Mouse (Mus musculus): ENCODE measurements around the gene Hoxd4.

Gene Hoxd4

DNA sequence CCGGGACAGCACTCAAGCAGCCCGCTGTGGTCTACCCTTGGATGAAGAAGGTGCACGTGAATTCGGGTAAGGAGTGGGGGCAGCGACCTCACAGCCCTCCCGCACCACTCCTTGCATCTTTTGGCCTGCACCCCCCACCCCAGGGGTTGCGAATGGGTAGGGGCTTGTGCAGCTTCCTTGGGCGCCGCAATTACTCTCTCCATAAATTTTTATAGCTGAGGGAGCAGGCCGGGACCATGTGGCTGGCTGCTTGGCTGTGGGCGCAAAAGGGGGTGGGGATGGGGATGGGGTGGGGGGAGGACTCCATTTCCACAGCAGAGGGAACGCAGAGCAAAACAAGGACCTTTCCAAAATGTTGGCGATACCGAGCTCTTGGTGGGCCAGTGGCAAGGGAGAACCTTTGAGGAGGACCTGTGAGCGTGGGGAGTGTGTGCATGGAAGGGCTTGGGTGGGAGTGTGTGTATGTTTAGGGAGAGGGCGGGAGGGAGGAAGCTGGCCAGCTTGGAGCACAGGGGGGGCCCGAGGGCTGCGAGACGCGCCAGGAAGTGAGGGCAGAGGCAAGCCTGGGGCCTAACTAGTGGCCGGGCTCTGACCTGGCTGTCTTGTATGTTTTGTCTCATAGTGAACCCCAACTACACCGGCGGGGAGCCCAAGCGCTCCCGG, 16.0 kb downstream of the Hoxd4 start:
- DNase-seq (ENCODE audit: low read depth): no peak

- no peak for DNase-seq (ENCODE audit: low read depth)
Measured at GRCm38 (mm10) chr2:74728303-74728680, 16.6 kb downstream of the Hoxd4 start.

DNA sequence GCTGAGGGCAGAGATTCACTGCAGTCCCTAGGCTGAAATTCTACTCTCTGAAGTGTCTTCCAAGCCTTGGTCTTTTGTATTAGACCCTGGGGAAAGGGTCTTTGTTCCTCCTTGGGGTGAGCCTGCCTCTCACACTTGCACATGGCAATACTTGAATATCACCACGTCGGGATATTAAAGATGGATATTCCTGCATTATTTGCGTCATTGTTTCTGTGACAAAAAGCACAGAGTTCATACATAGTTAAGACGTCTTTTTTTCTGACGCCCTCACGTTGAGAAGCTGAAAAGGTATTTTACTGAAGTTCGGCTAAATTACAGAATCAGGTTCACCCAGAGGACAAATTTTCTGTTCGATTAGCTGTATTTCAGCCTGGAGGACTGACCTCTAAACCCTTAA, 18.6 kb downstream of the Hoxd4 start:
- DNase-seq (ENCODE audit: low read depth): no peak

- no peak for DNase-seq (ENCODE audit: low read depth)
Measured at GRCm38 (mm10) chr2:74731055-74731454, 19.3 kb downstream of the Hoxd4 start.

GRCm38 (mm10) chr2:74731799-74732512, 20.2 kb downstream of the Hoxd4 start:
- DNase-seq (ENCODE audit: low read depth): no peak

- no peak for DNase-seq (ENCODE audit: low read depth)
Measured at GRCm38 (mm10) chr2:74732513-74733316, 21.0 kb downstream of the Hoxd4 start.

DNA sequence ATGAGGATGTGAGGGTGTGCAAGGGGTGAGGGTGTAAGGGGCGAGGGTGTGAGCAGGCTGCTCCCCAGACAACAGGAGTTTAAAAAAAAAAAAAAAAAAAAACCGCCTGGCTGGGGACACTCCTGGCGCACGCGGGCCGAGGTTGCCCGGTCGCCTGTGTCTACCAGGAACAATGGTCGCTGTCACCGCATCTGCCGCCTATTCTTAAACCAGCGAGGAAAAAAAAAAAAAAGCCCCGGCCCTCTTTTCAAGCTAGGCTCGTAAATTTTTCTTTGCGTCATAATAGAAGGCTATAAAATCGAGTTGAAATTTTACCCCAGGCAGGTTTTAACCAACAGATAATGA, 21.6 kb downstream of the Hoxd4 start:
- DNase-seq (ENCODE audit: low read depth): no peak

GRCm38 (mm10) chr2:74733765-74734164, 22.0 kb downstream of the Hoxd4 start:
- DNase-seq (ENCODE audit: low read depth): no peak

DNA sequence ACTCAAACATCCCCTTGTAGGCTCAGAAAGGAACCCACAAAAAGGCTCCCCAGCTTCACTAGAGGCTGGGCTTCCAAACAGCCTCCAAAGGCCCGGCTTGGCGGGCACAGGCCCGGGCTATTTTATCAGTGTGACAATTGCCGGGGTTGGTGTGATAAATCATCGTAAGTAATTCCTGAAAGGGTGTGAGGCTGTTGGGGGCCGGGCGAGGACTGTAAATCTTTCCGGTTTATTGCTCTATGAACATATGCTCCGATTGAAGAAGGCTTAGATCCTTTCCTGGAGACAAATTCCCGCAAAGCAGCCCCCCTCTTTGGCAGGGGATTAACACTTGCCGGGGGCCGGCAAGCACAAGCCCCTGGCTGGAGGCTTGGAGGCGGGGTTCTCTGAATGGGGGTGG, 22.7 kb downstream of the Hoxd4 start:
- DNase-seq (ENCODE audit: low read depth): no peak

GRCm38 (mm10) chr2:74734996-74735811, 23.5 kb downstream of the Hoxd4 start:
- DNase-seq (ENCODE audit: low read depth): no peak

DNA sequence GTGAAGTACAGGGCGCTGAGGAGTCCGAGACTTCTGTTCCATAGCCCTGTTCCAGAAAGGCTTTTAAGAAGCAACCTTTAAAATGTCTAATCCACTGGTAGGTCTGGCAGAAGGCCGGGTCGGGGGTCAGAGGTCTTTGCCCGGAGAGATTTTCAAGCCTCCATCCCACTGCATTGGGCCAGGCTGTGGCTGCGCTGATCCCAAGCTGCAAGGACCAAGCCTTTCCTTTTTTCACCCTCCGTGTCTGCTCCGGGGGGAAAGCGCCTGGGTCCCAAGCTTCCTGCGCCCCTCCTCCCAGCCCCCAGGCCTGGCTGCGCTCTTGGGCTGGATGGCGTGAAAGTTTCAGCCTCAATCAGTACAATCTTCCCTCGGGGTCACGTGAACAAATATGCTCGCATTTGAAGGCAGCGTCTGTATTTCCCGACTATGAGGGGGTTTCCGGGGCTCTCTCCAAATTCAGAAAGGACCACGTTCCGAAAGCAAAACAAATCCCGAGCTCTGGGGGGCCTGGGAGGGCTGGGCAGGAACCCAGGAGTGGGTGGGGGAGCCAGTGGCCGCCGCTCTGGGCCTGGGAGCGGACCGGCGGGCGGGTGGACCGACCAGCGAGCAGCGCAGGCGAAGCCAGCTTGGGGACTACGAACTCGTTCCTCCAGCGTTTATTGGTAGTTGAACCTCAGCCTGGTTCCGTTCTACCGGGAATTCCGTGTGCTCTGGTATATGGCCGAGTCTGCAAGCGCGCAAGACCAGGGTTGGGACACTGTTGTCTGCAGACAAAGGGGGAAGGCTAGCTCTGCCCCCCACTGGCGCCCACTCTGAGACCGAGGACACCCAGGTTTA, 24.3 kb downstream of the Hoxd4 start:
- no peak for DNase-seq (ENCODE audit: low read depth)

- DNase-seq (ENCODE audit: low read depth): no peak
Measured at GRCm38 (mm10) chr2:74736688-74737577, 25.2 kb downstream of the Hoxd4 start.

GRCm38 (mm10) chr2:74737578-74738070, 25.9 kb downstream of the Hoxd4 start:
- no peak for DNase-seq (ENCODE audit: low read depth)

GRCm38 (mm10) chr2:74738623-74739475, 27.1 kb downstream of the Hoxd4 start:
- no peak for DNase-seq (ENCODE audit: low read depth)

GRCm38 (mm10) chr2:74739476-74739800, 27.7 kb downstream of the Hoxd4 start:
- DNase-seq (ENCODE audit: low read depth): no peak

- DNase-seq (ENCODE audit: low read depth): no peak
Measured at GRCm38 (mm10) chr2:74739869-74740268, 28.1 kb downstream of the Hoxd4 start.

- DNase-seq (ENCODE audit: low read depth): no peak
Measured at GRCm38 (mm10) chr2:74740311-74741091, 28.8 kb downstream of the Hoxd4 start.

DNA sequence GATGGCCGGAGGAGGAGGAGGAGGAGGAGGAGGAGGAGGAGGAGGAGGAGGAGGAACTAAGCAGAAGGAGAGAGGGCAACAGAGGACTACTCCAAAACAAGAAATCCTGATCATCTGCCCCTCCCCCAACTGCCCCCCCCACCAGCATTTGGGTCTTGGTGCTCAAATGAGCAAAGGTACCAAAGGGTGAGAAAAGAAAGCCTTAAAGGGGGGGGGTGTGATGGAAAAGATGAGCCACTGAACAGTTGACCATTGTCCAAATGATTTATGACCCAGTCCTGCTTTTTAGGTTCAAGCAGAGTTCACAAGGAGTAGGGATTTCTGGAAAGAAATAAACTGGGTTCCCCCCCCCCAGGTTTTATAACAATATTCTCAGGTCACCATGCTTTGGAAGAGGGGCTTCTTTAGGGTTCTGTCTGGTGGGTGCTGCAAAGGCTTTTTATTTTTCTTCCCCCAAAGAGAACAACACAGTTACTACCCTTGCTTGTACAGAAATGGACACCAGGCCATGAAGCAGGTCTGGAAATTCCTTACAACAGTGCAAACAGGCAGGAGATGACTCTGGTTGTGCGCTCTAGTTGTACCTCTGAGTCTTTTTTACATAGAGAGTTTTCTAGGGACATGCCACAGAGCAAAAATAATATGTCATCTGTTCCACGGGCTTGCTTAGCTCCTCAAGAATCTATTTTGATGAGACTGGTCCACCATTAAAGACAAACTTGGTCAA, 29.7 kb downstream of the Hoxd4 start:
- DNase-seq (ENCODE audit: low read depth): no peak

All from induced T-regulatory cell, adult 2 months (primary cell).